Mouse (Mus musculus) stomach, embryonic 16.5 days (tissue): Measurements from ENCODE around the gene Lcor. TPM values are rescaled to one million over a fixed set of nuclear protein-coding genes. Genes with fewer than 3 reads are reported as not detected.
A peak's percentile ranks its signal among the peaks of the same experiment; 100 is the strongest.

Experiments
- ATAC-seq: fragments of 200-750 bp; cut with Nextera tagmentation; 2 replicates; pipeline ENCODE4 v1.8.0; 2017; ENCODE audit warnings: moderate number of reproducible peaks, moderate TSS enrichment; ENCODE audit not compliant: insufficient read depth, low FRiP score
- H3K27ac ChIP-seq: fragments of 300-500 bp; sonication (generic); 2 replicates; pipeline ENCODE4 v1.5.1; 2014; ENCODE audit warnings: low read length
- H3K27me3 ChIP-seq: fragments of 300-500 bp; sonication (generic); 2 replicates; pipeline ENCODE4 v1.6.1; 2014; ENCODE audit warnings: low read length, control low read depth, mixed read lengths; ENCODE audit not compliant: control insufficient read depth, insufficient read depth
- H3K36me3 ChIP-seq: fragments of 300-500 bp; sonication (generic); 2 replicates; pipeline ENCODE4 v1.6.1; 2014; ENCODE audit warnings: low read length; ENCODE audit not compliant: control insufficient read depth, insufficient read depth
- H3K4me1 ChIP-seq: fragments of 300-500 bp; sonication (generic); 2 replicates; pipeline ENCODE4 v1.6.1; 2014; ENCODE audit warnings: low read length, control low read depth, mixed read lengths; ENCODE audit not compliant: control insufficient read depth, insufficient read depth
- H3K4me2 ChIP-seq: fragments of 300-500 bp; sonication (generic); 2 replicates; pipeline ENCODE4 v1.6.1; 2014; ENCODE audit warnings: low read depth, low read length, mixed read lengths
- H3K4me3 ChIP-seq: fragments of 300-500 bp; sonication (generic); replicated peaks from 2 replicates; pipeline ENCODE4 v1.5.1; 2014; ENCODE audit warnings: mild to moderate bottlenecking, low read length
- H3K9ac ChIP-seq: fragments of 300-500 bp; sonication (generic); 2 replicates; pipeline ENCODE4 v1.6.1; 2014; ENCODE audit warnings: low read length
- H3K9me3 ChIP-seq: fragments of 300-500 bp; sonication (generic); replicated peaks from 2 replicates; pipeline ENCODE4 v1.6.1; 2016; ENCODE audit warnings: low read length, control low read depth; ENCODE audit not compliant: control insufficient read depth
- WGBS: fragments of 180-500 bp; shearing (Covaris S2); extraction: QIAGEN DNeasy Blood & Tissue Kit; methylation state at CpG from one replicate; pipeline ENCODE4 v1.1.7; 2014; 5-methylcytosine and 5-hydroxymethylcytosine counted together
- polyA plus RNA-seq: library from polyadenylated mRNA; unstranded; fragments of >200 nt; fragmentation: Nextera tagmentation; extraction: Ambion mirVana; gene quantifications from 2 replicates; pipeline ENCODE4 v1.2.1, GENCODE M21; 2015

The Lcor gene
- polyA plus RNA-seq, 1 experiment from 2014 or later: 17.3 TPM

GRCm38 (mm10) chr19:41445013-41445610, 37.3 kb upstream of the Lcor start:
- Histone ChIP-seq H3K4me1 (0 out of 2 replicates have a peak, but pooled peaks cover 3% of the 10 kb centered on the region), H3K4me2 (0 out of 2 replicates have a peak overlapping the region, but pooled peaks have one; percentile 0), H3K27me3 (peaks cover 4% of the 10 kb centered on the region; the same call in 1 of the 2 replicates), H3K9ac (no peak overlapping the region), H3K9me3 (no peaks in the 10 kb centered on the region), H3K27ac (0 out of 2 replicates have a peak overlapping the region, but pooled peaks have one; percentile 24), H3K4me3 (no peak overlapping the region), H3K36me3 (no peaks in the 10 kb centered on the region)
- WGBS: 32% methylated on average over 10 of the region's 10 CpGs
- no peak for ATAC-seq

- peaks cover 4% of the 10 kb centered on the region; the same call in 1 of the 2 replicates for H3K27me3 ChIP-seq
- ATAC-seq: no peak
- H3K36me3 ChIP-seq: no peaks in the 10 kb centered on the region
- H3K9ac ChIP-seq: no peak overlapping the region
- 31% methylated on average over 5 of the region's 5 CpGs for WGBS
- H3K4me2 ChIP-seq: no peak overlapping the region
- no peak overlapping the region for H3K27ac ChIP-seq
- H3K9me3 ChIP-seq: no peaks in the 10 kb centered on the region
- 0 out of 2 replicates have a peak, but pooled peaks cover 3% of the 10 kb centered on the region for H3K4me1 ChIP-seq
- no peak overlapping the region for H3K4me3 ChIP-seq
These were observed 36.7 kb upstream of the Lcor start for GRCm38 (mm10) chr19:41445723-41446122.

- no peaks in the 10 kb centered on the region for H3K9me3 ChIP-seq
- no peak overlapping the region for H3K4me3 ChIP-seq
- no peak for ATAC-seq
- WGBS: 87% methylated on average over 2 of the region's 2 CpGs
- no peak overlapping the region for H3K4me2 ChIP-seq
- H3K27ac ChIP-seq: no peak overlapping the region
- H3K9ac ChIP-seq: no peak overlapping the region
- 0 out of 2 replicates have a peak, but pooled peaks cover 2% of the 10 kb centered on the region for H3K4me1 ChIP-seq
- peaks cover 2% of the 10 kb centered on the region; the same call in 1 of the 2 replicates for H3K27me3 ChIP-seq
- no peaks in the 10 kb centered on the region for H3K36me3 ChIP-seq
These were observed 35.3 kb upstream of the Lcor start for GRCm38 (mm10) chr19:41447166-41447565.

GRCm38 (mm10) chr19:41447760-41448159, 34.7 kb upstream of the Lcor start:
- H3K27ac ChIP-seq: no peak overlapping the region
- H3K36me3 ChIP-seq: no peaks in the 10 kb centered on the region
- no peaks in the 10 kb centered on the region for H3K27me3 ChIP-seq
- ATAC-seq: no peak
- WGBS: 66% methylated on average over 2 of the region's 2 CpGs
- H3K4me2 ChIP-seq: no peak overlapping the region
- H3K4me1 ChIP-seq: no peaks in the 10 kb centered on the region
- no peak overlapping the region for H3K4me3 ChIP-seq
- no peak overlapping the region for H3K9ac ChIP-seq
- no peaks in the 10 kb centered on the region for H3K9me3 ChIP-seq

GRCm38 (mm10) chr19:41449415-41450075, 32.9 kb upstream of the Lcor start:
- Histone ChIP-seq H3K9ac (no peak overlapping the region), H3K27ac (peak overlapping the region; percentile 35; the same call in 1 of the 2 replicates), H3K4me1 (no peaks in the 10 kb centered on the region), H3K4me2 (no peak overlapping the region), H3K9me3 (no peaks in the 10 kb centered on the region), H3K27me3 (no peaks in the 10 kb centered on the region), H3K36me3 (no peaks in the 10 kb centered on the region), H3K4me3 (no peak overlapping the region)
- ATAC-seq: no peak
- 58% methylated on average over 7 of the region's 7 CpGs for WGBS

GRCm38 (mm10) chr19:41452166-41452565, 30.3 kb upstream of the Lcor start:
- Histone ChIP-seq H3K4me3 (no peak overlapping the region), H3K27me3 (no peaks in the 10 kb centered on the region), H3K36me3 (no peaks in the 10 kb centered on the region), H3K4me2 (no peak overlapping the region), H3K9me3 (no peaks in the 10 kb centered on the region), H3K9ac (no peak overlapping the region), H3K4me1 (no peaks in the 10 kb centered on the region), H3K27ac (no peak overlapping the region)
- no peak for ATAC-seq
- WGBS: 13% methylated on average over 3 of the region's 3 CpGs

- WGBS: 77% methylated on average over 6 of the region's 7 CpGs
- H3K36me3 ChIP-seq: no peaks in the 10 kb centered on the region
These were observed 27.8 kb upstream of the Lcor start for GRCm38 (mm10) chr19:41454601-41455000.

GRCm38 (mm10) chr19:41455091-41455626, 27.3 kb upstream of the Lcor start:
- ATAC-seq: 0 out of 2 replicates have a peak, but pooled peaks have one; percentile 33
- WGBS: 63% methylated on average over 6 of the region's 6 CpGs
- Histone ChIP-seq H3K27me3 (no peaks in the 10 kb centered on the region), H3K36me3 (no peaks in the 10 kb centered on the region), H3K4me1 (no peaks in the 10 kb centered on the region), H3K9ac (no peak overlapping the region), H3K4me2 (no peak overlapping the region), H3K9me3 (no peaks in the 10 kb centered on the region), H3K27ac (no peak overlapping the region), H3K4me3 (no peak overlapping the region)

More at GRCm38 (mm10) chr19:41454601-41455000, 27.8 kb upstream of the Lcor start:
- Histone ChIP-seq H3K4me3 (no peak overlapping the region), H3K4me1 (no peaks in the 10 kb centered on the region), H3K27ac (no peak overlapping the region), H3K9me3 (no peaks in the 10 kb centered on the region), H3K27me3 (no peaks in the 10 kb centered on the region), H3K9ac (no peak overlapping the region), H3K4me2 (no peak overlapping the region)
- no peak for ATAC-seq

- Histone ChIP-seq H3K27ac (no peak overlapping the region), H3K9me3 (no peaks in the 10 kb centered on the region), H3K9ac (no peak overlapping the region), H3K27me3 (no peaks in the 10 kb centered on the region), H3K4me2 (no peak overlapping the region), H3K36me3 (no peaks in the 10 kb centered on the region), H3K4me1 (no peaks in the 10 kb centered on the region), H3K4me3 (no peak overlapping the region)
- 71% methylated on average over 5 of the region's 5 CpGs for WGBS
- ATAC-seq: no peak
These were observed 25.3 kb upstream of the Lcor start for GRCm38 (mm10) chr19:41457181-41457580.
